Mouse (Mus musculus) neutrophil, adult 5-6 weeks (primary cell): ENCODE data around the gene Plekha7. TPM values are rescaled to one million over a fixed set of nuclear protein-coding genes. Genes with fewer than 3 reads are reported as not detected.

ENCODE experiments used
- ATAC-seq: fragments of 151-379, 151-347 bp; 2 replicates; pipeline ENCODE4 v1.8.0; 2017; ENCODE audit warnings: mild to moderate bottlenecking, moderate TSS enrichment; ENCODE audit not compliant: insufficient number of reproducible peaks, poor library complexity, low FRiP score, severe bottlenecking; ENCODE audit errors: extremely low read depth
- total RNA-seq: library from RNA; stranded (forward); fragments of 200-1000 nt; gene quantifications from 2 replicates; pipeline ENCODE4 v1.2.3, GENCODE M21; 2017

Plekha7 gene
- total RNA-seq, 1 experiment from 2014 or later, result 5.4 TPM

GRCm38 (mm10) chr7:116164232-116164631 is 143.9 kb downstream of the Plekha7 start:
- no peak for ATAC-seq

GRCm38 (mm10) chr7:116161544-116161943 is 146.6 kb downstream of the Plekha7 start:
- ATAC-seq, result 0 out of 2 replicates have a peak, but pooled peaks have one; percentile 17

- no peak for ATAC-seq
These were observed 151.4 kb downstream of the Plekha7 start for GRCm38 (mm10) chr7:116156894-116157143.

- no peak for ATAC-seq
These were observed 151.9 kb downstream of the Plekha7 start for GRCm38 (mm10) chr7:116156072-116156893.

GRCm38 (mm10) chr7:116153781-116154368 is 154.3 kb downstream of the Plekha7 start:
- no peak for ATAC-seq

GRCm38 (mm10) chr7:116149568-116149967 is 158.6 kb downstream of the Plekha7 start:
- ATAC-seq, result no peak

- no peak for ATAC-seq
These were observed 161.1 kb downstream of the Plekha7 start for GRCm38 (mm10) chr7:116147114-116147513.

- no peak for ATAC-seq
These were observed 163.1 kb downstream of the Plekha7 start for GRCm38 (mm10) chr7:116145030-116145429.

GRCm38 (mm10) chr7:116137671-116138070 is 170.5 kb downstream of the Plekha7 start:
- no peak for ATAC-seq

- ATAC-seq, result no peak
These were observed 171.0 kb downstream of the Plekha7 start for GRCm38 (mm10) chr7:116137149-116137548.

- ATAC-seq, result no peak
These were observed 173.5 kb downstream of the Plekha7 start for GRCm38 (mm10) chr7:116134413-116135292.

- ATAC-seq, result peak; percentile 47; the same call in 1 of the 2 replicates
These were observed 176.1 kb downstream of the Plekha7 start for GRCm38 (mm10) chr7:116132078-116132477.

GRCm38 (mm10) chr7:116131390-116131789 is 176.8 kb downstream of the Plekha7 start:
- no peak for ATAC-seq

GRCm38 (mm10) chr7:116129374-116129773 is 178.8 kb downstream of the Plekha7 start:
- no peak for ATAC-seq

GRCm38 (mm10) chr7:116128286-116128685 is 179.9 kb downstream of the Plekha7 start:
- ATAC-seq, result no peak

GRCm38 (mm10) chr7:116127052-116127451 is 181.1 kb downstream of the Plekha7 start:
- ATAC-seq, result no peak

GRCm38 (mm10) chr7:116125671-116126070 is 182.5 kb downstream of the Plekha7 start:
- no peak for ATAC-seq

- ATAC-seq, result no peak
These were observed 184.1 kb downstream of the Plekha7 start for GRCm38 (mm10) chr7:116124057-116124456.

- ATAC-seq, result no peak
These were observed 184.6 kb downstream of the Plekha7 start for GRCm38 (mm10) chr7:116123597-116123985.
